Mouse (Mus musculus): ENCODE data around the gene Gpr61. TPM values are rescaled to one million over a fixed set of nuclear protein-coding genes. Genes with fewer than 3 reads are reported as not detected.

The Gpr61 gene
- polyA plus RNA-seq (2016; fragmentation: Nextera tagmentation; extraction: Ambion mirVana): 0.05 and 0.10 TPM in 2 replicates

DNA sequence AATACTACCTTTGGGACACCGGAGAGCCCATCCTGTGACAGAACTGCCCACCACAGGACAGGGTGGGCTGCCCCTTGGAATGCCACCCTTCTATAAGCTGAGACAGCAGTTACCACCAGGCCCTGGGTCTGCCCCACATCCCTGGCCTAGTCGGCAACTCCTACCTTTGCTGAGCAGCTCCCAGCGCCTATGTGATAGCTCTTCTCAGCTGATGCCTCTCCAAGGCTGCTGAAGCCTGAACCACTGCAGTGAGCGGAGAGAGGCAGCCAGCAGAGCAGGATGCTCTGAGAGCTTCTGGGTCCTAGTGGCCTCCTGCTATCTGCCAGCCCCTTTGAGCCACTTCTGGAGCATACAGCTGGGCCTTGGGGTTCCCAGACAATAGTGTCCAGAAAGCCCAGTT is at the start of gene Gpr61:
Gene Gpr61 (minus strand): TSS at position 227 of the 400 bp plus-strand sequence.
- no peak within 1 kb of the TSS for H3K27ac ChIP-seq
- ATAC-seq (ENCODE audit: insufficient number of reproducible peaks, insufficient read depth, low FRiP score, low TSS enrichment, low read depth): no peak

DNA sequence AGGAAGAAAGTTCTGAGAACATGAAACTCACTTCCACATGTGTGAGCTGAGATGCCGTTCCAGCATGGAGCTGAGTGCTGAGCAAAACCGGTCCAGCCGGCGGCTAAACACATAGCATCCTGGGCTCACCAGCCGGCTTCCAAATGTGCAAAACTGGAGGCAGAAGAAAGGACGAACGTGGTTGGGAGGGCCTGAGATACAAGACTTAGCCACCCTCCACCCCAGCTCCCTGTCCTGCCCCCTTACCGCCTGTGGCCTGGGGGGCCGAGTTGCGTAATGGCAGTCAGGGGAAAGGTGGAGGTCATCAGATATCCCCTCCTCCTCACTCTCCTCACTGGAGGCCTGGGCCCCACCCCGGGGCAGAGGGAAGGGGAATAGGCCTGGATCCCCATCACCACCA is 49.8 kb upstream of the Gpr61 start:
- no peaks in the 10 kb centered on the region for H3K9me3 ChIP-seq
- WGBS: 87% methylated on average over 11 of the region's 11 CpGs
- H3K27ac ChIP-seq: no peak overlapping the region
- no peak for ATAC-seq (ENCODE audit: insufficient number of reproducible peaks, insufficient read depth, low FRiP score, low TSS enrichment, low read depth)
- no peak overlapping the region for H3K4me3 ChIP-seq (replicated peaks)
- peaks cover 69% of the 10 kb centered on the region for H3K36me3 ChIP-seq
- H3K4me1 ChIP-seq (replicated peaks): peaks cover 34% of the 10 kb centered on the region
- H3K4me2 ChIP-seq: no peak overlapping the region
- no peaks in the 10 kb centered on the region for H3K27me3 ChIP-seq
- H3K9ac ChIP-seq (replicated peaks): no peak overlapping the region

More for the DNA sequence above, at the start of gene Gpr61:
- Histone ChIP-seq H3K4me3 (replicated peaks) (no peak within 1 kb of the TSS), H3K36me3 (no peaks in the 10 kb centered on the region), H3K27me3 (no peaks in the 10 kb centered on the region), H3K4me1 (replicated peaks) (no peaks in the 10 kb centered on the region), H3K4me2 (no peak within 1 kb of the TSS), H3K9ac (replicated peaks) (no peak within 1 kb of the TSS; the same call in 1 of the 2 replicates), H3K9me3 (no peaks in the 10 kb centered on the region)
- WGBS: 44% methylated on average over 4 of the region's 4 CpGs

DNA sequence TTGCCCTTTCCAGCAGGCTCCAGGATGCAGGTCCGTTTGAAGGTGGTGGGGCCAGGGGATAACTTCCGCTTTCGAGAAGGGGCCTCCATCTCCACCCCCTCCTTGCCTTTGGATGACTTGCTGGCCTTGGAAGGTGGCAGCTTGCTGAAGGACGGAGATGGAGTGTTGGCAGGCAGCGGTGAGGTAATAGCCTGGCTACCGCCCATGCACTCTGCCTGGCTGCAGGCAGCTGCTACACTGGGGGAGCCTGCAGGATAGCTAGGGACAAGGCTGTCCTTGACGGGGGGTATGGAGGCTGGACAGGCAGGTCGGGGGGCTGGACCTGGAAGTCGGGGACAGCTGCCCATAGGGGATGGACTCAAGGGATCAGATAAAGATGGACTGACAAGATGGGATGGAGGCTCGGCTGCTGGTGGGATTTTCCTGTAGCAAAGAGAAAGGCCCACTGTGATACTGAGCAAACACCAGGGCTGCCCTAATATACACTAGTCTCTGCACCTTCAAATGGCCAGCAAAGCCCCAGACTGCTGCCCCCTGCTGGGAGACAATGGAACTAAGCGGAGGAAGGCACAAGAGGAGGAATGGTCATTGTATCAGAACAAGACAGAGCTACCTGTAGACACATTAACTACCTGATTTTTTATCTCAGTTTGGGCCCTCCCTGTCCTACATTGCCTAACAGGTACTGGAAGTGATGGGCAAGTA is 49.1 kb upstream of the Gpr61 start:
- no peaks in the 10 kb centered on the region for H3K27me3 ChIP-seq
- H3K4me2 ChIP-seq: no peak overlapping the region
- H3K27ac ChIP-seq: no peak overlapping the region
- H3K4me3 ChIP-seq (replicated peaks): no peak overlapping the region
- WGBS: 83% methylated on average over 11 of the region's 11 CpGs
- no peak for ATAC-seq (ENCODE audit: insufficient number of reproducible peaks, insufficient read depth, low FRiP score, low TSS enrichment, low read depth)
- no peak overlapping the region for H3K9ac ChIP-seq (replicated peaks)
- peaks cover 27% of the 10 kb centered on the region for H3K4me1 ChIP-seq (replicated peaks)
- peaks cover 75% of the 10 kb centered on the region for H3K36me3 ChIP-seq
- H3K9me3 ChIP-seq: no peaks in the 10 kb centered on the region

DNA sequence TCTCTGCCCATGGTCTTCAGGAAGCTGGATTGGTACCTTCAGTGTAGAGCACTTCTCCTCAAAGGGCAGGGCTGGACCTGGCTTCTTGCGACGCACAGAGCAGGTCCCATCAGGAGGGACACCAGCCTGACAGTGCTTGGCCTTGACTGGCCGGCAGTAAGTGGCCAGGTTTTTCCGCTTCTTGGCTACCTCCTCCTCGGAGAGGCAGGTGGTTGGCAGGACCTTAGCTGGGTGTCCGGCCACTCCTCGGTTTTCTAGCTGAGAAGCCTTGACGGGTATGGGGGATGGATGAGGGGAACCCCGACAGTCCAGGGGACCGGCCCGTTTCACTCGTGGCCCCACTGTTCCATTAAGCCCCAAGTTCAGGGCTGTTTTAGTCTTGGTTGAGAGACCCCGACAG is 48.5 kb upstream of the Gpr61 start:
- no peaks in the 10 kb centered on the region for H3K9me3 ChIP-seq
- H3K36me3 ChIP-seq: peaks cover 78% of the 10 kb centered on the region
- no peak overlapping the region for H3K4me2 ChIP-seq
- 0 out of 2 replicates have a peak overlapping the region, but pooled peaks have one; percentile 12 for H3K27ac ChIP-seq
- H3K27me3 ChIP-seq: no peaks in the 10 kb centered on the region
- H3K4me1 ChIP-seq (replicated peaks): peaks cover 21% of the 10 kb centered on the region
- no peak overlapping the region for H3K4me3 ChIP-seq (replicated peaks)
- no peak for ATAC-seq (ENCODE audit: insufficient number of reproducible peaks, insufficient read depth, low FRiP score, low TSS enrichment, low read depth)
- WGBS: 86% methylated on average over 13 of the region's 13 CpGs
- no peak overlapping the region for H3K9ac ChIP-seq (replicated peaks)

DNA sequence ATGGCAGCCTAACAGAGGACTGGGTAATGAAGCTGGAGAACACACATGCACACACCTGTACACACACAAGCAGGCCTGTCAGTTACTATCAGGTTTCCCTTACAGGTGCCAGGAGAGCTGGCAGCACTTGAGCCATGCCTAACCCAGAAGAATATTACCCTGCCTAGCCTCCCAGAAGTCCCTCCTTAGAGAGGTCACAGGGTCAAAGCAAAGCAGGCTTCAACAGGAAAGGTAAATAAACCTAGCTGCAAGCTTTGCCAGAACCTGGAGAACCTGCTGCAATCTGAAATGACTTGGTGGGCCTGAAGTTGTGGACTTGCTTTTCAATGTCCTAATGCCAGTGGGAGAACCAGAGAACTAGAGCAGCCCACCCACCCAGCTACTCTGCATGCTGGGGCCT is 47.8 kb upstream of the Gpr61 start:
- Histone ChIP-seq H3K36me3 (peaks cover 76% of the 10 kb centered on the region), H3K9me3 (no peaks in the 10 kb centered on the region), H3K4me3 (replicated peaks) (no peak overlapping the region), H3K9ac (replicated peaks) (no peak overlapping the region), H3K27me3 (no peaks in the 10 kb centered on the region), H3K27ac (0 out of 2 replicates have a peak overlapping the region, but pooled peaks have one; percentile 12), H3K4me1 (replicated peaks) (peaks cover 21% of the 10 kb centered on the region), H3K4me2 (no peak overlapping the region)
- no peak for ATAC-seq (ENCODE audit: insufficient number of reproducible peaks, insufficient read depth, low FRiP score, low TSS enrichment, low read depth)

DNA sequence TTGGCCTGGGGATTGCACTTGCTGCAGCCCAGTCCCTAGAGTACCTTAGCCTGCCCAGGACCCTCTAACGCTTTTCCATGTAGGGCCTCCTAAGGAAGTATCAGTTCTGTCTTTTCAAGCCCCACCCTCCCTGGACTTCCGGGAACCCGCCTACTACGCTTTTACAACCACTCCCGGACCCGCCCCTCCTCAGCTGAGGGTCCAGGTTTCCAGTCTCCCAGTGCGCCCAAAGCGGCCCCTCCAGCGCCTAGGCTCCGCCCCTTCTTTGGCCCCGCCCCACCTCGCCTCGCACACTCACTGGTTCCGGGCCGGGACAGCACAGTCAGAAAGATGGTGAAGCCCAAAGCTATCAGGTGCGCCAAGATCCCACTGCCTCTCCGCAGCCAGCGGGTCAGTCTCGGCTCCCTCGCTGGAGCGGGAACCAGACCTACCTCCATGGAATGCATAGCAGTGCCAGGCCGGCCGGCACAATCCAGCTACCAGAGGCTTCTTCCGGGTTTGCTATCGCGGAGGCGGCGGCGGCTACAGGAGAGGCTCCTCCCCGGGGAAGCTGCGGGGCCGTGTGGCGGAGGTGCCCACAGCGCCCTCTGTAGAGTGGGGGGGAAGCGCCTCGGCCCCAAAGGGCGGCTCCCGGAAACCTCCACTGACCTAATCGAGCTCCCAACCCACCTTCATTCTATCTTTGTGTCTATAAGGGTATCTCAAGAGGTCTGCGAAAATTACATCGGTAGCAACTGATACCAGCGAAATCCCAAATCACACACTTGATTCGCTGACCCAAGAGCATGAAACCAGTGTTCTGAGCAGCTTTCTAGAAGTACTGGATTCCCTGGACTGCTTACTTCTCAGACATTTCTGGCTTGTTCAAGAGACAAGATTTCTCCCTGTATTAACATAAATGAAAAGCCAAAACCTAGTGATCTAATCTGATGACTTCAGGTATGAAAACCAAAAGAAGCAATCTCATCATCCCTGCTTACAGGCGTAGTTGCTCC is 45.9 kb upstream of the Gpr61 start, which contains the start of gene Cyb561d1:
Gene Cyb561d1 (minus strand): TSS at position 884 of the 995 bp plus-strand sequence.
- H3K27ac ChIP-seq: peak within 1 kb of the TSS; percentile 75
- peak; percentile 88 for ATAC-seq (ENCODE audit: insufficient number of reproducible peaks, insufficient read depth, low FRiP score, low TSS enrichment, low read depth)
- H3K4me3 ChIP-seq (replicated peaks): peak within 1 kb of the TSS; percentile 59
- H3K4me1 ChIP-seq (replicated peaks): peaks cover 37% of the 10 kb centered on the region
- H3K36me3 ChIP-seq: peaks cover 57% of the 10 kb centered on the region
- H3K4me2 ChIP-seq: peak within 1 kb of the TSS; percentile 82
- WGBS: 3% methylated on average over 44 of the region's 44 CpGs
- H3K9ac ChIP-seq (replicated peaks): peak within 1 kb of the TSS; percentile 58
- H3K27me3 ChIP-seq: no peaks in the 10 kb centered on the region
- H3K9me3 ChIP-seq: no peaks in the 10 kb centered on the region

DNA sequence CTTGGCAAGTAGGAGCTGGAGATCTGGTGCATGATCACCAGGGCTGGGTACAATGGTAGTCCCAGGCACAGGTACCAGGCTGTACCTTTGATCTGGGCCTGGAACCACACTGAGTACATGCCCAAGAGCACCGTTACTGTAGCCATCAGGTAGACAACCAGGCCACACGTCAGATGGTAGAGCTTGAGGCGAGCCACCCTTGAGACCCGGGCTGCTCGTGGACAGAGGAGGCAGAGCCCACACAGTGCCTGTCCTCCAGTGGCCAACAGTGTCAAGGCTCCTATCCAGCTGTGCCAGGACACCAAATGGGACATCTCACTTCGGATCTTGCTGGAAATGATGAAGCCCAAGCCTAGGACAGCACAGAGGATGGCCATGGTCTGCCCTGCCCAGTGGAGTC is 44.5 kb upstream of the Gpr61 start:
- 95% methylated on average over 6 of the region's 6 CpGs for WGBS
- Histone ChIP-seq H3K4me3 (replicated peaks) (no peak overlapping the region), H3K4me2 (no peak overlapping the region), H3K4me1 (replicated peaks) (peaks cover 39% of the 10 kb centered on the region), H3K9ac (replicated peaks) (no peak overlapping the region), H3K27ac (no peak overlapping the region), H3K27me3 (no peaks in the 10 kb centered on the region), H3K9me3 (no peaks in the 10 kb centered on the region), H3K36me3 (peaks cover 43% of the 10 kb centered on the region)
- no peak for ATAC-seq (ENCODE audit: insufficient number of reproducible peaks, insufficient read depth, low FRiP score, low TSS enrichment, low read depth)

DNA sequence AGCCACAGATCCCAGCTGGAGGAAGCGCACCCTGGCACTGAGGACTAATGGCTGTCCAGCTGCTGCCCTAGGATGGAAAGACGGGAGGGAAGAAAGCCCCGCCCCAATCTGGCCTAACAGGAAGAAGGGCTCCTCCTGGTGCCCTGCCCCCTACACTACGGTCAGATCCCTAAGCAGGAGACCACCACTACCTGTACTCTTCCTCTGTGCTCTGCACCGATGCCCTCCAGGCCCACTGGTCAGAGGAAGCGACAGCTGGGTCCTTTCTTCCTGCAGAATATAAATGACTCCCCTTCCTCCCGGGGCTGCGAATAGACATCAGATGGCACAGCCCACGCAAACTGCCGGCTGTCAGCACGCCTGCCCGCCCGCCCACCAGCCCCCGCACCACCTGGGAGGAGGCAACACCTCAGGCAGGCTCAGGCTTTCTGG is 42.4 kb upstream of the Gpr61 start:
- Histone ChIP-seq H3K27ac (no peak overlapping the region), H3K4me2 (peak overlapping the region; percentile 45), H3K4me3 (replicated peaks) (0 out of 2 replicates have a peak overlapping the region, but pooled peaks have one; percentile 3), H3K27me3 (no peaks in the 10 kb centered on the region), H3K9ac (replicated peaks) (peak overlapping the region; percentile 28; the same call in 1 of the 2 replicates), H3K9me3 (no peaks in the 10 kb centered on the region), H3K36me3 (peaks cover 23% of the 10 kb centered on the region), H3K4me1 (replicated peaks) (peaks cover 40% of the 10 kb centered on the region)
- no peak for ATAC-seq (ENCODE audit: insufficient number of reproducible peaks, insufficient read depth, low FRiP score, low TSS enrichment, low read depth)
- 14% methylated on average over 14 of the region's 14 CpGs for WGBS

DNA sequence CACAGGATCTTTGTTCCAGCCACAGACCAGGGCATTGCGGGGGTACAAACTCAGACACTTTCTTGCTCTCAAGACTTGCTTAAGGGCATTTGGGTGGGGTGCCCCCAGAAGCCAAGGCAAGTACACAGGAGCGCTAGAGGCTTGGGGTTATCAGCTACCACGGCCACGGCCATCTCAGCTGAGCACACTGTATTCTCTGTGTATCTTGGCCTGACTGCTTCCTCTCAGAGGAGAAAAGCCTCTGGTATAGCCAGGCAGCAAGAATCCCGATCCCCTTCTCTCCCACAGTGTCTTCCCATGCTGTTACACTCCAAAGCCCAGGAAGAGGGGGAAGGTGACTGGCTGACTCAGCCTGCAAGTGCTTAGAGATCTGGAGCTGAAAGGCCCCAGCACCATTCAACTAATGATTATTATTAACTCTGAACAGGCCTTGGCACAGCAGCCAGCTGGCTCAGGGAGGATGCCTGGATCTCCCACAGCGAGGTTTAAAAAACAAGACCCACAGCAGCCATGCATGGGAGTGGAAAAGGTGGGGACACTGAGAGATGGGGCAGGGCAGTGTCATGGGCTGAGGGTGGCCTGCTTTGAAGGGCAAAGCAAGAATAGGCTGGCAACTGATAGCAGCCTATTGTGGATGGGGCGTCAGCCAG is 41.4 kb upstream of the Gpr61 start:
- ATAC-seq (ENCODE audit: insufficient number of reproducible peaks, insufficient read depth, low FRiP score, low TSS enrichment, low read depth): no peak
- Histone ChIP-seq H3K9ac (replicated peaks) (no peak overlapping the region), H3K4me2 (no peak overlapping the region), H3K4me3 (replicated peaks) (no peak overlapping the region), H3K36me3 (peaks cover 16% of the 10 kb centered on the region; the same call in 1 of the 2 replicates), H3K4me1 (replicated peaks) (peaks cover 36% of the 10 kb centered on the region), H3K9me3 (no peaks in the 10 kb centered on the region), H3K27ac (no peak overlapping the region), H3K27me3 (no peaks in the 10 kb centered on the region)
- 67% methylated on average over 7 of the region's 7 CpGs for WGBS

DNA sequence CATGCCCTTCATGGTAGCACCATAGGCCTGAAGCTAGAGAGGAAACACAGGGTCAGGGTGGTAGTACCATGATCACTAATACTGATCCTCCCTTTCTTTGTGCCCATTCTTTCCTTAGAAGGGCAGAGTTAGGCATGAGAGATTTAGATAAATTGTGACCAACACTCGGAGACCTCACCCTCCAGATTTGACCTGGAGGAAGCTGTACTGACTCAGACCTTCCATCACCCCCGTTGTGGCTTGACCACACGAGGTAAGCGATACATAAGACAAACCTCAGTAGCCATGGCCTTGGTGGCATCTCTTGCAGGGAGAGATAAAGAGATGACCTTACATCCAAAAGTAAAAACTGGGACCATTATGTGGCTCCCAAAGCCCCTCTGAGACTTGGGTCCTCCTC is 40.6 kb upstream of the Gpr61 start:
- 70% methylated on average over 4 of the region's 4 CpGs for WGBS
- Histone ChIP-seq H3K36me3 (peaks cover 16% of the 10 kb centered on the region; the same call in 1 of the 2 replicates), H3K4me1 (replicated peaks) (peaks cover 30% of the 10 kb centered on the region), H3K27me3 (no peaks in the 10 kb centered on the region), H3K9me3 (no peaks in the 10 kb centered on the region), H3K4me2 (no peak overlapping the region), H3K4me3 (replicated peaks) (no peak overlapping the region), H3K27ac (no peak overlapping the region), H3K9ac (replicated peaks) (no peak overlapping the region)
- no peak for ATAC-seq (ENCODE audit: insufficient number of reproducible peaks, insufficient read depth, low FRiP score, low TSS enrichment, low read depth)

Measured in limb, embryonic 12.5 days (tissue).